Mouse (Mus musculus) midbrain, embryonic 14.5 days (tissue): ENCODE results near the gene Wdr35. TPM values are rescaled to one million over a fixed set of nuclear protein-coding genes. Genes with fewer than 3 reads are reported as not detected.
A peak's percentile ranks its signal among the peaks of the same experiment; 100 is the strongest.

ENCODE experiments used
- ATAC-seq: fragments of 200-750 bp; cut with Nextera tagmentation; 2 replicates; pipeline ENCODE4 v1.8.0; 2017; ENCODE audit warnings: moderate number of reproducible peaks, moderate library complexity; ENCODE audit not compliant: low FRiP score, low TSS enrichment
- DNase-seq: peaks from one replicate; pipeline ENCODE4 v3.0.0-alpha.2; 2015
- H3K27ac ChIP-seq: fragments of 300-500 bp; sonication (generic); replicated peaks from 2 replicates; pipeline ENCODE4 v1.5.1; 2014; ENCODE audit warnings: mild to moderate bottlenecking, low read depth, low read length, moderate library complexity
- H3K27me3 ChIP-seq: fragments of 300-500 bp; sonication (generic); 2 replicates; pipeline ENCODE4 v1.6.1; 2014; ENCODE audit warnings: low read length, control low read depth, mixed read lengths; ENCODE audit not compliant: control insufficient read depth, insufficient read depth
- H3K36me3 ChIP-seq: fragments of 300-500 bp; sonication (generic); 2 replicates; pipeline ENCODE4 v1.6.1; 2014; ENCODE audit warnings: low read length, control low read depth; ENCODE audit not compliant: control insufficient read depth, insufficient read depth
- H3K4me1 ChIP-seq: fragments of 300-500 bp; sonication (generic); 2 replicates; pipeline ENCODE4 v1.6.1; 2014; ENCODE audit warnings: mild to moderate bottlenecking, antibody characterized with exemption, low read length, control low read depth; ENCODE audit not compliant: control insufficient read depth, insufficient read depth
- H3K4me2 ChIP-seq: fragments of 300-500 bp; sonication (generic); 2 replicates; pipeline ENCODE4 v1.6.1; 2014; ENCODE audit warnings: mild to moderate bottlenecking, low read length, moderate library complexity
- H3K4me3 ChIP-seq: fragments of 300-500 bp; sonication (generic); replicated peaks from 2 replicates; pipeline ENCODE4 v1.5.1; 2014; ENCODE audit warnings: low read depth, low read length
- H3K9ac ChIP-seq: fragments of 300-500 bp; sonication (generic); replicated peaks from 2 replicates; pipeline ENCODE4 v1.6.1; 2014; ENCODE audit warnings: mild to moderate bottlenecking, low read length, moderate library complexity
- H3K9me3 ChIP-seq: fragments of 300-500 bp; sonication (generic); 2 replicates; pipeline ENCODE4 v1.6.1; 2016; ENCODE audit warnings: low read length, control low read depth, mixed read lengths; ENCODE audit not compliant: control insufficient read depth
- WGBS: fragments of 180-500 bp; shearing (Covaris S2); extraction: QIAGEN DNeasy Blood & Tissue Kit; methylation state at CpG from one replicate; pipeline ENCODE4 v1.1.7; 2014; 5-methylcytosine and 5-hydroxymethylcytosine counted together
- polyA plus RNA-seq: library from polyadenylated mRNA; unstranded; fragments of >200 nt; fragmentation: Nextera tagmentation; extraction: Ambion mirVana; gene quantifications from 2 replicates; pipeline ENCODE4 v1.2.1, GENCODE M21; 2014

The Wdr35 gene
- polyA plus RNA-seq, 1 experiment from 2014 or later = 22.2 TPM

GRCm38 (mm10) chr12:9071493-9071892 lies 97.8 kb downstream of the Wdr35 start:
- H3K27me3 ChIP-seq = no peaks in the 10 kb centered on the region
- no peaks in the 10 kb centered on the region for H3K9me3 ChIP-seq
- H3K4me1 ChIP-seq = no peaks in the 10 kb centered on the region
- no peak overlapping the region for H3K4me2 ChIP-seq
- no peak overlapping the region for H3K9ac ChIP-seq
- peak; percentile 57; the same call in 1 of the 2 replicates for ATAC-seq
- peak; percentile 44 for DNase-seq
- no peak overlapping the region for H3K4me3 ChIP-seq
- no peak overlapping the region for H3K27ac ChIP-seq
- no peaks in the 10 kb centered on the region for H3K36me3 ChIP-seq
- WGBS = 41% methylated on average over 4 of the region's 4 CpGs

GRCm38 (mm10) chr12:9077554-9078125 lies 103.9 kb downstream of the Wdr35 start:
- H3K4me3 ChIP-seq = no peak overlapping the region
- no peaks in the 10 kb centered on the region for H3K9me3 ChIP-seq
- 93% methylated on average over 3 of the region's 3 CpGs for WGBS
- H3K9ac ChIP-seq = no peak overlapping the region
- no peak overlapping the region for H3K4me2 ChIP-seq
- DNase-seq (no peak), ATAC-seq (no peak)
- H3K4me1 ChIP-seq = no peaks in the 10 kb centered on the region
- no peaks in the 10 kb centered on the region for H3K27me3 ChIP-seq
- H3K36me3 ChIP-seq = no peaks in the 10 kb centered on the region
- no peak overlapping the region for H3K27ac ChIP-seq

Other genes starting within 250 kb of the Wdr35 start
- 12.2 and 19.2 TPM in 2 replicates for gene Sdc1, start 202.6 kb upstream of the Wdr35 start, polyA plus RNA-seq
- gene Laptm4a, start 52.2 kb upstream of the Wdr35 start, polyA plus RNA-seq = 141 and 151 TPM in 2 replicates
- gene Matn3, start 26.0 kb upstream of the Wdr35 start, polyA plus RNA-seq = 0.11 and 0.13 TPM in 2 replicates
- gene Ttc32, start 56.1 kb downstream of the Wdr35 start, polyA plus RNA-seq = 9.1 and 9.6 TPM in 2 replicates